Mouse (Mus musculus) adrenal gland, postnatal 14 days (tissue): Measurements from ENCODE around the gene Psmg1. TPM values are rescaled to one million over a fixed set of nuclear protein-coding genes. Genes with fewer than 3 reads are reported as not detected.
"Not testable (repeated sequence)": the region's sequence is repeated elsewhere in the genome, so short reads cannot be mapped to it uniquely, and the experiment has no call there.

Experiments
- DNase-seq: peaks from one replicate; pipeline ENCODE4 v3.0.0; 2021; ENCODE audit warnings: mixed read lengths
- long read RNA-seq, 2 experiments: library from polyadenylated mRNA; stranded (forward); transcript quantifications; one replicate each; pipeline ENCODE4 v2.0.0; 2021
- total RNA-seq: library from RNA; stranded (reverse); gene quantifications from 2 replicates; pipeline ENCODE4 v1.2.3, GENCODE M21; 2021

Psmg1 gene
- total RNA-seq: 35.4 and 38.8 TPM in 2 replicates
- long read RNA-seq, experiment 1, transcript Psmg1-201 (7 exons, 1,044 nt): major isoform, 61 of 65 reads
- long read RNA-seq, experiment 1, partial matches to known transcripts: 1 of 65 reads
- long read RNA-seq, experiment 1, other reads (novel, unspliced or antisense): 3 of 65 reads
- long read RNA-seq, experiment 2, transcript Psmg1-201 (7 exons, 1,044 nt): major isoform, 47 of 52 reads
- long read RNA-seq, experiment 2, partial matches to known transcripts: 4 of 52 reads
- long read RNA-seq, experiment 2, other reads (novel, unspliced or antisense): 1 of 52 reads

DNA sequence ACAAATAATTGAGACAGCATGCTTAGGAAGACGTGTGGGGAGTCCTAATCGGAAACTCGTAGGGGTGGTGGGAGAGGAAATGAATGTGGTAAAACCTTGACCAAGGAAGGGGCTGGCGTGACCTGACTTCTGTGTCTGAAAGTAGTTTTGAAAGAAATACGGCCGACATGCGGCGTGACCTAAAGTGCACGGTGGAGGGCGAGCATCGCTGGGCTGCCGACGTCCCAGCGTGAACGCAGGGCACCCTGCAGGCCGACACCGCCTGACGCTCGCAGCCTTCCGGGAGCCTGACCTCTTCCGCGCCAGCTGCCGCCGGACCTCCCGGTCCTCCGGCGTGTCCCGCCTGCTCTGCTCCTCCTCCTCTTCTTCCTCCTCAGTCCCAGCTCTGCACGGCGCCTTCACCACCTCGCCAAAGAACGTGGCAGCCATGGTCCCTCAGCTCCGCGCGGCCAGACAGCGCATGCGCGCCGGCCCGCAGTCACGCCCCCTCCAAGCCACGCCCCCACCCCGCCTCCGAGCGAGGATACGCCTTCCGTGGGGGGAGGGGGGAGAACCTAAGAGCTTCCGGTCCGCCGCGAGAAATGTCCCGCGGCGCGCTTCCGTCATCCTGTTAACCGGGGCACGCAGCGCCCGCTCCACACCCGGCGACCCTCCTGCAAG, at the start of gene Psmg1:
Psmg1 (minus strand) TSS at position 499 of the 660 bp plus-strand sequence.
- DNase-seq: peak; percentile 98

DNA sequence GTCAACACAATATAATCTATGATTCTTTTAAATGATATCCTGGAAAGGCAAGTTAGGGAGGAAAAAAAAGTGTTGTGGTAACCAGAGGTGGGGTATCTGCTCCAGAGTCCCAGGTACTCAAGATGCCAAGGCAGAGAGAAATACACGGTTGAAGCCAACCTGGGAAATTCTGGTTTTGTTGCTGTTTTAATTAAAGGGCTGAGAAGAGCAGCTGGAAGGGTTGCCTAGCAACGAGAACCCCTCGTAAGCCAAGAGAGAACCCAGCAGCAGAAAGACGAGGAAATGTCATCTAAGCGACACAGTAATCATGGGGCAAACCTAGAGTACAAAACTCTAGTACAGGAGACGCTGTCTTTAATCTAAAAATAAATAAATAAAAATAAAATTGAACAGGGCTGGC, 48.8 kb upstream of the Psmg1 start:
- DNase-seq: no peak

DNA sequence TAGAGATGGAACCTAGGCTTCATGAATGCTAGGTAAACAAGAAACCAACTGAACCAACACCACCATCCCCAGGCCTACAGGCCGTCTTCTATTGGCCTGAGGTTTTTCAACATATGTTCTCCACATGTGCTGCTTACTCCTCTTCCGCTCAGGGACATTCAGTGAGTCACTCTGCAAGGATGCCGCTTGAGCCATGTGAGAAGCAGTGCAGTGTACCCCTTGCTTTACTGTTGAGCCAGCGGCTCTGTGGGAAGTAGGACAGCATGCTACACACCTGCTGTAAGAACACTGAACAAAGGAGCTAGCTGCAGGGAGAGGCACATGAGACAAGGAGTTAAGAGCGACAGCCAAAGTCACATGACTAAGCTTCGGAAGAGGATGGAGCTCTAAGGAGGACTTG, 43.7 kb upstream of the Psmg1 start:
- peak; percentile 42 for DNase-seq

DNA sequence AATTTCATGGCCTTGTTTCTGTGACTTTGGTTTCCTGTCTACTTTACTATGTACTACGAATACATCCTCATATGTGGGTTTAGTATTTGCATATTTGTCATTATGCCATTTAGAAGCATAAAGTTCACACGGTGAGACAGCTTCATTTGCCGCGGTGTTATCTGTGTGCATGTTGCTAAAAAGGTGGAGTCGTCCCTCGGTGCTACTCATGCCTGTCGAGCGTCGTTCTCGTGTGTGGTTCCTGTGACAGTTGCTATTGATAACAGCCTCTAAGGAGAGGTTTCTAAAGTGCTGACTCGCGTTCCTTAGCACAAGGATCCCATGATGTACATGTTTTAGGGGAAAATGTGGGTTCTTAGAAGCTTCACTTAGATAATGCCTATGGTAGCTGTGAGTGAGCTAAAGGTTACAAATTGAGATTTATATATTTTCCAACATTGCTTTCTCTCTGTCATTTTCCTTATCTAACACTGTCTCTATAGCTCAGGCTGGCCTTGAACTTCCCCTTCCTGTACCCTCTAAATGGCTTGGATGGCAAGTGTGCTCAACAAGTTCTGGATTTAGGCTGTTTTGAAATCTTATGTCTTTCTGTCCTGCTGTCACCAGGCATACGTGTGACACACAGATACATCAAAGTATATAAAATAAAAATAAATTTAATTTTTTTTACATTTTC, 41.7 kb upstream of the Psmg1 start:
- no peak for DNase-seq

DNA sequence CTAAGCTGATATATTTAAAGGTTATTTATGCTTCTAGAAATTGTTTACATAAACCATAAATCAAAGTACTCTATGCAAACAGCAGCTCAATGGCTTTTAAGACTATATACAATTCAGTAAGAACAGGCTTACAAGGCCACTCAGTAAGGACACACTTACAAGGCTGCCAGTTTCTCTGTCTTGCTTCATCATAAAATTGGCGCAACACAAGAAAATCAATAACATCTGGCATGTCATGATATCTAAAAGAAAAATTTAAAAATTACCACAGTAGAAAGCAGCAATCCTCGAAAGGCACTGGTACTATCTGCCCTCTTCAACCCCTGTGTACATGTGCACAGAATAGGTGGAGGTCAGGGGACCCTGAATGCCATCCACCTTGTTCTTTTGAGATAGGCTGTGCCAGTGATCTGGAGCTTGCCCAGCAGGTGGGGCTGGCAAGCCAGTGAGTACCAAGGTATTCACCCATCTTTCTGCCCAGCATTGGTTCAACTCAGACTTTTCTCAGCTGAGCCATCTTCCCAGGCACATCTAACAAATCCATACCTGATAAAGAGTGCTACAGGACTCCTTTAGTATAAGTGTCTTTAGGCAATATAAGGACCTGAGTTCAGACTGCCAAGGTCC, 39.8 kb upstream of the Psmg1 start:
- DNase-seq: peak; percentile 45

DNA sequence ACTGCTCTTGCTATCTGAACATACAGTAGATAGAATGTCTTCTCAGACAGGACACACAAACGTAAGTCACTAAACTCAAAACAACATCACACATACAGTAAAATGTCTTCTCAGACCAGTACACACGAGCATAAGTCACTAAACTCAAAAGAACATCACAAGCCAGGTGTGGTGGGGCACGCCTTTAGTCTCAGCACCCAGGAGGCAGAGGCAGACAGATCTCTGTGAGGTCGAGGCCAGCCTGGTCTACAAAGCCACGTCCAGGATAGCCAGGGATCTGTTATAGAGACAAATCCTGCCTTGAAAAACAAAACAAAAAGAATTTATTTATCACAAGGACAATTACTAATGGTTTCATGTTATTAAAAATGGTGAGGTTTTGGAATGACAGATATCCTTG, 35.5 kb upstream of the Psmg1 start:
- no peak for DNase-seq

DNA sequence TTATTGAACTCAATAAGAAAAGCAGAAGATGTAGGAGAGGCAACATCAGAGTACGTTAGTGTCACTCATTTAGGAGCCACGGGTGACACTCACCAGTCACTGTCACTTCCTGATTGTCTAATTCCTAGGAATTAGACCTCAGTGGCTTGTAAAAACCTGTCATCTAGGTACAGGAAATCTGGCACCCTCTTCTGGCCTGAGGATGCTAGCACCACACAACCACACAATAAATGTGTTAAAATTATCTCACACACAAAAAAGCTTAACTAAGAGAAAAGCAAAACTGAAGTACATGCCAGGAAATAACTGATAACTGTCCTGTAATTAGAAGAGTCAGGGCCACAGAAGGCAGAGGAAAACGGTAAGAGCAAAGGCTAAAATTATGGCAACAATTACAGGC, 34.5 kb upstream of the Psmg1 start:
- no peak for DNase-seq

DNA sequence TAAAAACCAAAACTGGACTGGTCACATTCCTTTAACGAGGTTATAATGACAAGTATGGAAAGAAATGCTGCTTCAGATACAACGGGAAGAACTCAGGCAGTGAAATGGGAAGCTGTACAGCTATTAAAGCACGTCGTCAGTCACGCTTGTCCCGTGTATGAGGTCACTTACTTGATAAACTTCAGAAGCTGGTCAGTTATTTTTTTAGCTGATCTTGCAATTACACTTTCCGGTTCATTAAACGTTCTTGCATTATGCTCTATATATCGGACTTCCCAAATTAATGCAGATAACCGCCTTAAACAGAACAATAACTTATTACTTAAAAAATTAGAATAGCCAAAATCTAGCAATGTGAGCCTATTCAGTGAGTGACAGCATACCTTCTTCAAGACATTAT, 30.3 kb upstream of the Psmg1 start:
- no peak for DNase-seq

DNA sequence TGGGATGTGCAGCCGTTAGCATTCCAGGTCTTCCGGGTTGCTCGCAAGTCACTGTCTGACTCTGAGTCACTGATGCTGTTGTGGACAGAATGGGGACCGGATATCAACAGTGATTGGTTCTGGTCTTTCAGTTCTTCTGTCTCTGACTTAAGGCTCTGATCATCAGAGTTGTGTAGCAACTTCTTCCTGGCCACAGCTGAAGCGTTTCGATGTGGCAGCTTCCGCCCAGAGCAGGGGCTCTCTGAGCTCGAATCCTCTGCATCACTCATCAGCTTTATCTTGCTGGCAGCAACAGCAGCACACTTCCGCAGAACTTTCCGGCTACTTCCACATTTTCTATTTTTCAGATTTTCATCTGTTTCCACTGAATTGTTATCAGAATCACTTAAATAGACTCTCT, 18.4 kb upstream of the Psmg1 start:
- DNase-seq: not testable (repeated sequence)

DNA sequence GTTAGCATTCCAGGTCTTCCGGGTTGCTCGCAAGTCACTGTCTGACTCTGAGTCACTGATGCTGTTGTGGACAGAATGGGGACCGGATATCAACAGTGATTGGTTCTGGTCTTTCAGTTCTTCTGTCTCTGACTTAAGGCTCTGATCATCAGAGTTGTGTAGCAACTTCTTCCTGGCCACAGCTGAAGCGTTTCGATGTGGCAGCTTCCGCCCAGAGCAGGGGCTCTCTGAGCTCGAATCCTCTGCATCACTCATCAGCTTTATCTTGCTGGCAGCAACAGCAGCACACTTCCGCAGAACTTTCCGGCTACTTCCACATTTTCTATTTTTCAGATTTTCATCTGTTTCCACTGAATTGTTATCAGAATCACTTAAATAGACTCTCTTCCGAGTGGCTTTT, 13.5 kb upstream of the Psmg1 start:
- not testable (repeated sequence) for DNase-seq

DNA sequence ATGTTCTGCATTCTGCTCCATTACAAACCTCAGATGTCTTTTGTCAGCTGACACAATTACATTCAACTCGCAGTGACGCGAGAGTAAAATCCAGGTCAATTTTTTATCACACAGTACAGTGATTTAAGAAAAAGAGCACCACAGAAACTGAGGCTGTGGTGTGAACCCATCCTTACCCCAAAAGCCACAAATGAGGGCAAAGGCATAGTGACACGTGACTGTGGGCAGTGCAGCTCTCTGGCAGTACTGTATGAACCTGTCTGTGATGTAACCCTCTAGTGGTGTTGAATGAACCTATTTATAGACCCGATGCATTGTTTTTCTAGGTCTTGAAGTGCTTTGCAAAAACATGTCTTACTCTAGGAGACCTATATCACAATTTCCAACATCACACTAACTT, 8.5 kb upstream of the Psmg1 start:
- DNase-seq: no peak

DNA sequence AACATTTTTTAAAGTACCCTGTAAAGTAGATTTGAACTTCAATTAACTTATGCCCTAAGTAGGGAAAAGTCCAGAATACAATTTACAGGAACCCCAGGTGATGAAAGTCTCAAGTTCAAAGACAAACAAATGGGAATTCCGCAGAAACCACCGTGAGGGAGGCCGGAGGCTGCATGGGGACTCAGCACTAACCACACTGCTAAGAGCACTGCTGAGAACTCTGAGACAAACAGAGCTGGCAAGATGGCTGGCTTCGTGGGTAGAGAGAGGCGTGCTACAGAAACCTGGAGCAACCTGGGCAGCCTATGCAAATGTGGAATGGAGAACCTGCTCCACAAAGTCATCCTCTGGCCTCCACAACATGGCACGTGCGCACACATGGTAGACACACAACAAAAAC, 5.4 kb upstream of the Psmg1 start:
- no peak for DNase-seq

DNA sequence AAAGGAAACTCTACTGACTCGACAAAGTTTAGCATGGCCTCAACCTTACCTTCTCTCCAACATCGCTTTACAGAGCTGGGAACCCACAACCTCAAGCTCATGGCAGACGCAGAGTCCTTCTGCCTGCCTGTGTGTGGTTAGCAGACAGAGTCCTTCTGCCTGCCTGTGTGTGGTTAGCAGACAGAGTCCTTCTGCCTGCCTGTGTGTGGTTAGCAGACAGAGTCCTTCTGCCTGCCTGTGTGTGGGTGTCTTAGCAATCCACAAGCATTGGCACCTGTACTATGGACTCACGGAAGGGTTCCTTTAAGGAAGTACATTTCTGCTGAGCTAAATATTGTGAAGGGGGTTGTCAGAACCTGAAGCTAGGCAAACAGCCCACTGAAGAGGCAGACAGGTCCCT, 3.8 kb upstream of the Psmg1 start:
- DNase-seq: not testable (repeated sequence)

DNA sequence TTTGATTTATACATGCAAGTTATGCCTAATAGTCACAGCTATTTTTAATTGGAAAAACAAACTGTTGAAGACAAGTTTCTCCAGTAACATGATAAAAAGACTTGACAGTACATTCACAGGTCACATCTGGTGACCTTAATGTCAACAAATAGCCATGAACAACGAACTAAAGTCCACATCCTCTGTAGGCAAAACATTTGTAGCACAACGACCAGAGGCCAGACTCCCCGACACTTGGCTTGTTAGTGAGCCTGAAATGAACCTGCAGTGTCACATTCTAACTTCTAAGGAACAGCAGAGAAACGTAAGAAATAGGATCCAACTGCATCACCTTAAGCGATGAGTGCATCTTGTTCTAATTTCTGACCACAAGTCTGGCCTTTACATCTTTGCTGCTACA, 1.8 kb upstream of the Psmg1 start:
- DNase-seq: no peak

DNA sequence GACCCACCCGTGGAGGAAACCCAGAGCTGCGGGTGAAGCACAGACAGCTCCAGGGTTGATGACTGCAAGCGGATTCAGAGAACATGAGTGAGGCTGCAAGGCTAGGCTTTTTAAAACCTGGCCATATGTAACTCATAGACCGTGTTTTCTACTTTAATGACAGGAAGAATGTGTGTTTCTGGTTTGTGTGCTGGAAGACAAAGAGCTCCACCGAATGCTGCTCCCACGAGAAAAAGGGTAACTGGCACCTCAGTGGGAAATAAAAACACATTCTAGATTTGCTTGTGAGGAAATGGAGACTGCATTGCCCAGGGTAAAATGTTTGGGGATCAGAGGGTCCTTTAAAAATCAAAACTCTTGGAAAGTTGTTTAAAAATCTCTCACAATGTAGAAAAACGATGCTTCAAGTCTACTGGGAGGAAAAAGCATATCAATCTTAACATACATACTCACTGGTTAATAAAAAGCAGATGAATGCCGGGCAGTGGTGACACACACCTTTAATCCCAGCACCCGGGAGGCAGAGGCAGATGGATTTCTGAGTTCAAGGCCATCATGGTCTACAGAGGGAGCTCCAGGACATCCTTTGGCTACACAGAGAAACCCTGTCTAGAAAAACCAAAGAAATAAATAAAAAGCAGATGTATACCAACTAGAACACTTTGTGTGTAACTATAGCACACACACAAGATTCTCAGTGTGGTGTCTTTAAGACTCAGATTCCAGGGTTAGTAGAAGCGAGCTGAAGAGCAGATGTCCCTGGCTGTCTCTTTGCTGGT, 551 bp upstream of the Psmg1 start:
- DNase-seq: peak; percentile 17

DNA sequence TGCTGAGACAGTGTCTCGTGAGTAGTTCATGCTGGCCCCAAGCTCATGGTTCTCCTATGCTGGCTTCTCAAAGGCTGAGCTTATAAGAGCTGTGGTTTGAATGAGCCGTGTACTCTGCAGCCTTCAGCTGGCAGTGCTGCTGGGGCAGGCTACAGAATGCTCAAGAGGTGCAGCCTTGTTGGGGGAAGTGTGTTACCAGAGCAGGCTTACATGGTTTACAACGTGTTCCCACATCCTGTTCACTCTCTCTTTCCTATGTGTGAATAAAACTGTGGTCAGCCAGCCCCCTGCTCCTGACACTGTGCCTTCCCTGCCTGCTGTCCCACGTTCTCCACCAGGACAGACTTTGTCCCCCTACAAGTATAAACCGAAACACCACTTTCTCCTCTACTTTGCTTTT, 5.8 kb downstream of the Psmg1 start:
- no peak for DNase-seq

DNA sequence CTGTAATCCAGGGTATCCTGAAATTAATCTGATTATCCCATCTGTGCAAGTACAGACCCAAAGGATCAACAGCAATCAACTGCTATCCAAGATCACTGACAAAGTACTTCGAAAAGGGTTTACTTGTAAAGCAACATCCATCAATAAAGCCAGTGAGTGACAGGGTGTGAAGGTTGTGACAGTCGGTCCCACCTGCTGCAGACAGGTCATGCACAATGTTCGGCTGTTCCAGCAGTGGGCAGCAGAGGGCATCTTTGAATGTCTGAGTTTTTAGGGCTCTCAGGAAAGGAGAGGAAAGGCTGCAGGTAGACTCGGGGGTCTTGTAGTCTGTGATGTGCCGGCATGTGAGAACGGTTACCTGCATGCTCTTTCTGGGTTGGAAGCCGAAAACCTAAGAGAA, 7.2 kb downstream of the Psmg1 start:
- DNase-seq: no peak

DNA sequence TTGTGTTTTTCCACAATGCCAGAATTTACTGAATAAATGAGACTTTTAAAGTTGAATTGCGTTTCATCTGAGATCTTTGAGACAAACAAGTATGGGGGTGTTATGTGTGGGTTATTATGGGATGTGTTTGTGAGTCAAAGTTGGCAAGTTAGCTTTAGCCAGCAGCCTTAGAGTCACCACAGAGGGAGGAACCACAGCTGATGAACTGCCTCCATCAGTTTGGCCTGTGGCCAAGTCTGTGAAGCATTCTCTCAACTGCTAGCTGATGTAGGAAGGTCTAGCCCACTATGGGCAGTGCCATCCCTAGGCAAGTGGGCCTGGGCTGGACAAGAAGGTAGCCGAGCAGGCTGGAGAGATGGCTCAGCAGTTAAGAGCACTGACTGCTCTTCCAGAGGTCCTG, 19.9 kb downstream of the Psmg1 start:
- no peak for DNase-seq

DNA sequence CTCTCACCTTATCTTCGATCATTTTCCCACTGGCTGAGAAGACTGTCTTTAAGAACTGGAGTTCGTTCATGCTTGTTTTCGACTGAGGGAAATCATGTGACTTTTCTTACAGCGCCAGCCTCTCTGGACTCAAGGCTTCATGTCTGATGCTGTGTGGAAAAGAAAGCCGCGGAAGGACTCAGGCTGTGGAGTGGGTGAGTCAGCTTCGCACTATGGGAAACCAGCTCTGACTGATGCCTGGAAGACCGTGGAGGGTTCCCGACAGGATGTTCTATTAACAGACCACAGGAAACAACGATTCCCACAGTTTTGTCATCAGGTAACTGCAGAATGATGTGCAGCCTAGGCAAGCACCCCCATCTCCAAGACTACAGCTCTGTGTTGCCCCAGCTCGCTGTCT, 23.3 kb downstream of the Psmg1 start:
- no peak for DNase-seq

DNA sequence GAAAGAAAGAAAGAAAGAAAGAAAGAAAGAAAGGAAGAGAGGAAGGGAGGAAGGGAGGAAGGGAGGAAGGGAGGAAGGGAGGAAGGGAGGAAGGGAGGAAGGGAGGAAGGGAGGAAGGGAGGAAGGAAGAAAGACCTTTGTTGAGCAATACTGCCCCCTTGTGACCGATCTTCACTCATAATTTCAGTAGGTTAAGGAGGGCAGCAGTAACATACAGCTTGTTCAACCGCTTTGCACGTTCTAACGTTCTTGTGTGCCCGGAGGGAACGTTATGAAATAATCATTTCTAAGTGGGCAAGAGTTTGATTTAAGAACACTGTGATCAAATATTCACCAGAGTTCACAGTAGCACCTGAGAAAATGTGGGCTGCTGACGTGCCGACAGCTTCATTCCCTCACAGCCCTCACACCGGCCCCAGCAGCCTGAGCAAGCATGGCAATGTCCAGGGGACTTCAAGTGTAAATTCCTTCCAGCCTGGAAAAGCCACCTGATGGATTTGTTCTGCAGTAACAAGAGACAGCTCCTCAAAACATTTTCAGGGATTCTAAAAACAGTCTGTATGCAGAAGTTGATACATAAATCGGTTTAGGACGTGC, 26.2 kb downstream of the Psmg1 start:
- DNase-seq: peak; percentile 46

DNA sequence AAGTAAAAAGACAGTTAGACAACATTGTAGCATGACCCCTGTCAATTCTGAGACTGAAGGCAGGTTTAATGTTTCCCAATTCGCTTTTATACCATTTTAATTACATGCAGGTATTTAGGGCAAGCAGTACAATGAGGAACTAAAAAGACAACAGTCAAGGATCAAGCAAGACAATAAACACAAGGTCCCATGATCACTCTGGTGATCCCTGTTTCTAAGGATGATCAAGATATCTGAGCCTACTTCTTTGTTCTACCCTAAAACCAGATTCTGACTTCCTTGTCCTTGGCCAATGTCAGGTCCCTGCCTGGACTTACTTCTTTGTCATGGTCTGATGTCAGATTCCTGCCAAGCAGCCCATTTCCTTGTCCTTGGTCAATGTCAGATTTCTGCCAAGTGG, 29.3 kb downstream of the Psmg1 start:
- DNase-seq: not testable (repeated sequence)

DNA sequence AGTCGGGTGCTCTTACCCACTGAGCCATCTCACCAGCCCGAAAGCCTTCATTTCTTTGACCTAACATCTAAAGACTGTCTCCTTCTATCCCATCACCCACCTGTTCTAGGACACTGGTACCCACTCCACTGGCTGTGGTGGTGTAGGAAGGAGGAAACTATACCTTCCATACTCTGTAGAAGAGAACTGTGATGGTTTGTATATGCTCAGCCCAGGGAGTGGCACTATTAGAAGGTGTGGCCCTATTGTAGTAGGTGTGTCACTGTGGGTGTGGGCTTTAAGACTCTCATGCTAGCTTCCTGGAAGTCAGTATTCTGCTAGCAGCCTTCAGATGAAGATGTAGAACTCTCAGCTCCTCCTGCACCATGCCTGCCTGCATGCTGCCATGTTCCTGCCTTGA, 30.1 kb downstream of the Psmg1 start:
- not testable (repeated sequence) for DNase-seq
